Mouse (Mus musculus): ENCODE measurements around the gene Gsk3a.

DNA sequence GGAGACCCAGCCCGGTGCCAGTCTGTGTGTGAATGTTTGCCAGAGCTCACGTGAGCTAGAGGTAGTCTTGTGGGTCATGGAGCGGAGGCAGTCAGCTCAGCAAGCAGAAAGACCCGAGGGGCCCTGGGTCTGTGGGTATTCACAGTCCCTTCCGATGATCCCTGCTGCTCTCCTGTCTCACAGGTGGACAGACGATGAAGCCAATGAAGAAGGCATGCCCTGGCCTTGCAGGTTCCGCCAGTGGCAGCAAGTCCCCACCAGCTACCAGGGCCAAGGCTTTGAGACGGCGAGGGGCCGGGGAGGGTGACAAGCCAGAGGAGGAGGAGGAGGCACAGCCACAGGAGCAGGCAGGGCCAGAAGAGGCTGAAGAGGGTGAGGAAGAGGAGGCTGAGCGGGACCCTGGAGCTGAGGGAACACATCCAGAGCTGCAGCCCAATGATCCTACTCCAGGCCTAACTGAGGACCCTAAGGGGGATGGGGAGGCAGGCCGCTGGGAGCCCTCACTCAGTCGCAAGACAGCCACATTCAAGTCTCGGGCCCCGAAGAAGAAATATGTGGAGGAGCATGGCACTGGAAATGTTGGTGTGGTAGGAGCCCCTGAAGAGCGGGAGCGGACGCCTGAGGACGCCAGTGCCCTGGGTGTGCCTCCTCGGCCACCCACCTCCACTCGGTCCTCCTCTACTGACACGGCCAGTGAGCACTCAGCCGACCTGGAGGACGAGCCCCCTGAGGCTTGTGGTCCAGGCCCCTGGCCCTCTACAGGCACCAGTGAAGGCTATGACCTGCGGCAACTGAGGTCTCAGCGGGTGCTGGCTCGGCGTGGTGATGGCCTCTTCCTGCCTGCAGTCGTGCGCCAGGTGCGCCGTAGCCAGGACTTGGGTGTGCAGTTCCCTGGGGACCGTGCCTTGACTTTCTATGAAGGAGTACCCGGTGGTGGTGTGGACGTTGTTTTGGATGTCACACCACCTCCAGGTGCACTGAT lies 33.3 kb upstream of the Gsk3a start:
- TF ChIP-seq POLR2A (IDR thresholded peaks at IDR 0.05; ENCODE audit: borderline replicate concordance, insufficient read depth, low read length) (no peak), CTCF (IDR thresholded peaks at IDR 0.05; ENCODE audit: borderline replicate concordance, insufficient read depth, low read depth, low read length) (no peak)
